Mouse (Mus musculus) lung, postnatal 0 days (tissue): ENCODE results near the gene Traf2. TPM values are rescaled to one million over a fixed set of nuclear protein-coding genes. Genes with fewer than 3 reads are reported as not detected.

ENCODE experiments used
- ATAC-seq: fragments of 200-750 bp; cut with Nextera tagmentation; 2 replicates; pipeline ENCODE4 v1.8.0; 2017; ENCODE audit warnings: moderate library complexity
- DNase-seq: peaks from one replicate; pipeline ENCODE4 v3.0.0-alpha.2; 2016; ENCODE audit warnings: low spot score
- H3K27ac ChIP-seq: fragments of 300-500 bp; sonication (generic); 2 replicates; pipeline ENCODE4 v1.5.1; 2014; ENCODE audit warnings: antibody characterized with exemption, mild to moderate bottlenecking, low read length, mixed read lengths
- H3K27me3 ChIP-seq: fragments of 300-500 bp; sonication (generic); replicated peaks from 2 replicates; pipeline ENCODE4 v1.6.1; 2014; ENCODE audit warnings: low read length, mixed read lengths; ENCODE audit not compliant: insufficient read depth
- H3K36me3 ChIP-seq: fragments of 300-500 bp; sonication (generic); 2 replicates; pipeline ENCODE4 v1.6.1; 2014; ENCODE audit warnings: low read length, mixed read lengths; ENCODE audit not compliant: insufficient read depth
- H3K4me1 ChIP-seq: fragments of 300-500 bp; sonication (generic); 2 replicates; pipeline ENCODE4 v1.6.1; 2014; ENCODE audit warnings: antibody characterized with exemption, low read depth, low read length, mixed read lengths; ENCODE audit not compliant: insufficient read depth
- H3K4me2 ChIP-seq: fragments of 300-500 bp; sonication (generic); replicated peaks from 2 replicates; pipeline ENCODE4 v1.6.1; 2014; ENCODE audit warnings: low read depth, mild to moderate bottlenecking, low read length, moderate library complexity, mixed read lengths
- H3K4me3 ChIP-seq: fragments of 300-500 bp; sonication (generic); 2 replicates; pipeline ENCODE4 v1.5.1; 2014; ENCODE audit warnings: low read depth, low read length
- H3K9ac ChIP-seq: fragments of 300-500 bp; sonication (generic); replicated peaks from 2 replicates; pipeline ENCODE4 v1.6.1; 2014; ENCODE audit warnings: low read depth, mild to moderate bottlenecking
- H3K9me3 ChIP-seq: fragments of 300-500 bp; sonication (generic); 2 replicates; pipeline ENCODE4 v1.6.1; 2016; ENCODE audit warnings: low read length, mixed read lengths
- CTCF ChIP-seq: IDR thresholded peaks from 2 replicates; pipeline ENCODE4 v1.5.1; 2016; ENCODE audit warnings: antibody characterized with exemption, mild to moderate bottlenecking
- EP300 ChIP-seq: IDR thresholded peaks from 2 replicates; pipeline ENCODE4 v1.6.1; 2016; ENCODE audit warnings: antibody characterized with exemption, mild to moderate bottlenecking, control low read depth
- WGBS: fragments of 180-500 bp; shearing (Covaris S2); extraction: QIAGEN DNeasy Blood & Tissue Kit; methylation state at CpG from one replicate; pipeline ENCODE4 v1.1.7; 2014; 5-methylcytosine and 5-hydroxymethylcytosine counted together
- polyA plus RNA-seq: library from polyadenylated mRNA; unstranded; fragments of >200 nt; fragmentation: Nextera tagmentation; extraction: Ambion mirVana; gene quantifications from 2 replicates; pipeline ENCODE4 v1.2.1, GENCODE M21; 2015

Traf2 gene
- polyA plus RNA-seq, 1 experiment from 2014 or later: 21.0 TPM

- 87% methylated on average over 3 of the region's 3 CpGs for WGBS
- TF ChIP-seq EP300 (no peak), CTCF (no peak)
- H3K9me3 ChIP-seq: no peaks in the 10 kb centered on the region
- H3K4me1 ChIP-seq: no peaks in the 10 kb centered on the region
- ATAC-seq (no peak), DNase-seq (no peak)
- no peak overlapping the region for H3K4me2 ChIP-seq
- H3K4me3 ChIP-seq: no peak overlapping the region
- no peak overlapping the region for H3K27ac ChIP-seq
- no peaks in the 10 kb centered on the region for H3K36me3 ChIP-seq
- H3K9ac ChIP-seq: no peak overlapping the region
- no peaks in the 10 kb centered on the region for H3K27me3 ChIP-seq
These were observed 22.6 kb upstream of the Traf2 start for GRCm38 (mm10) chr2:25569323-25569722.

- 76% methylated on average over 6 of the region's 6 CpGs for WGBS
- TF ChIP-seq EP300 (no peak), CTCF (no peak)
- no peak for ATAC-seq
- Histone ChIP-seq H3K4me3 (no peak overlapping the region), H3K27ac (no peak overlapping the region), H3K4me1 (no peaks in the 10 kb centered on the region), H3K36me3 (peaks cover 6% of the 10 kb centered on the region; the same call in 1 of the 2 replicates), H3K9me3 (no peaks in the 10 kb centered on the region), H3K27me3 (no peaks in the 10 kb centered on the region), H3K9ac (no peak overlapping the region), H3K4me2 (no peak overlapping the region)
- no peak for DNase-seq
These were observed 21.8 kb upstream of the Traf2 start for GRCm38 (mm10) chr2:25568473-25569019.

DNA sequence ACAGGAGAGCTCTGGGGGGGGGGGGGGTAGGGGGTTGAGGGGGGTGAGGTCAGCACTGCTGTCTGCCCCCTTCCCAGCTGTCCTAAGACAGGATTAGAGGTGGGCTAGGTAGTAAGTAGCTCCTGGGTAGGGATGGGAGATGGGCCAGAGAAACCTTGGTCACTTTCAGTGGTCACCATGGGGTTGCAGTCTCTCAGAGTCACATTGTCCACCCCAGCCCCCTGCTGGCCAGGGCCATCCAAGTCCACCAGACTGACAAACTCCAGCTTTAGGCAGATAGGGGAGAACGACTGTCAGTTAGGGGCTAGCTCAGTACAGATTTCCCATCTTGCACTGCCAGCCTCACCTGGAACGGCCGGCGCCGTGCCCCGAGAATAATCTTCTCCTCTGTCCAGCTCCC is 19.8 kb upstream of the Traf2 start:
- no peak overlapping the region for H3K9ac ChIP-seq
- no peak for ATAC-seq
- DNase-seq: no peak
- no peak overlapping the region for H3K4me2 ChIP-seq
- peak; percentile 39 for TF ChIP-seq CTCF
- TF ChIP-seq EP300: no peak
- H3K27ac ChIP-seq: no peak overlapping the region
- H3K36me3 ChIP-seq: peaks cover 19% of the 10 kb centered on the region; the same call in 1 of the 2 replicates
- no peaks in the 10 kb centered on the region for H3K9me3 ChIP-seq
- H3K4me3 ChIP-seq: no peak overlapping the region
- H3K27me3 ChIP-seq: no peaks in the 10 kb centered on the region
- H3K4me1 ChIP-seq: no peaks in the 10 kb centered on the region
- 78% methylated on average over 6 of the region's 6 CpGs for WGBS

DNA sequence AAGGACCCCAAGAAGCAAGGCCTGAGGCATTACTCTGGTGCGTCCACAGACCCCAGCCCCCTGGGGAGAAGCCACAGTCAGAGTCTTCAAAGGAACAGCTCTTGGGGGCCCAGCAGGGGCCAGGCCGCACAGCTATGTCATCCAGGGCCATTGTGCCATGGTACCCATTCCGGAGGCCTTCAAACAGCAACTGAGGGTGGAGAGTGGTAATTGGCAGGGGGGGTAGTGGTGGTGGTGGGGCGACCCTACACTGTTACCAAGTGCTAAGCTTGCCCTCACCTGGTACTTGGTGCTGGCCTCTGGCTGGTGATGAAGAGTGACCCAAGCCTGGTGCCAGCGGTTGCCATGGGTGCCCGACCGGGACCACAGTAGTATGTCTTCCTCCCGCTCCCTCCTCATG is 19.0 kb upstream of the Traf2 start:
- no peaks in the 10 kb centered on the region for H3K9me3 ChIP-seq
- no peak for DNase-seq

DNA sequence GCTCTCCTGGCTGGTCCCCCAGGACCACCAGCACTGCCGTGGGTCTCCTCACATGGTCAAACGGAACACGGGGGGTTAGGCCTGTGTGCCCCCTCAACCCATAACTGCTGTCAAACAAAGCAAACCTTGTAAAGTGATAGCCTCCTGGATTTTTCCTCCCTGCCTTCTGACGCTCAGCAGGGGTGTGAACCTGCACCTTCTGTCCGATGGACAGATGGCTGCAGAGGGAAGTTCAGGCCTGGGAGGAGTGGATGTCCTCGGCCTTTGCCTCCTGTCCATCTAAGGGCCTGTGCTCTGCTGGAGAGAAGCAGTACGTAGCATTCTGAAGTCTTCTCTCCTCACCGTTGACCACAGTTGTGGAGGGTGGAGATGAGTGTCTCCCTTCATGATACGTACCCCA is 15.2 kb upstream of the Traf2 start:
- no peak for DNase-seq

More for the DNA sequence above, 19.0 kb upstream of the Traf2 start:
- no peak for ATAC-seq
- Histone ChIP-seq H3K4me2 (no peak overlapping the region), H3K4me3 (no peak overlapping the region), H3K27ac (no peak overlapping the region), H3K9ac (no peak overlapping the region), H3K4me1 (no peaks in the 10 kb centered on the region), H3K27me3 (no peaks in the 10 kb centered on the region), H3K36me3 (peaks cover 24% of the 10 kb centered on the region; the same call in 1 of the 2 replicates)
- WGBS: 90% methylated on average over 8 of the region's 8 CpGs
- TF ChIP-seq EP300 (no peak), CTCF (no peak)

DNA sequence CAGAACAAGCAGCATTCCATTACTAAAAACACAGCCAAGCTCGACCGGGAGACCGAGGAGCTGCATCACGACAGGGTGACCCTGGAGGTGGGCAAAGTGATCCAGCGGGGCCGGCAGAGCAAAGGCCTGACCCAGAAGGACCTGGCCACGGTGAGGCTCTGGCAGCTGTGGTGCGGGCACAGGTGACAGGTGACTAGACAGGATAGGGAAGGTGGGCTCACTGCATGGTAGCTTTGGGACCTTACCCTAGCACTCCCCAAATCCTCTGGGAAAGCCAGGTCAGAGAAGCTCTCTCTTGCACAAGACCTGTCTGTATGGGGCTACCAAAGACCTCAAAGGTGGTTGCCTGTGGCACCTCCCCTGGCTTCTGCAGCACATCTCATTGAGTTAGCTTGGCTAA is 13.8 kb upstream of the Traf2 start:
- no peak overlapping the region for H3K9ac ChIP-seq
- WGBS: 91% methylated on average over 8 of the region's 8 CpGs
- H3K4me1 ChIP-seq: peaks cover 6% of the 10 kb centered on the region
- TF ChIP-seq CTCF: no peak
- TF ChIP-seq EP300: no peak
- ATAC-seq (no peak), DNase-seq (no peak)
- no peak overlapping the region for H3K4me3 ChIP-seq
- H3K4me2 ChIP-seq: no peak overlapping the region
- H3K27me3 ChIP-seq: no peaks in the 10 kb centered on the region
- H3K36me3 ChIP-seq: peaks cover 24% of the 10 kb centered on the region; the same call in 1 of the 2 replicates
- no peaks in the 10 kb centered on the region for H3K9me3 ChIP-seq
- no peak overlapping the region for H3K27ac ChIP-seq

More for the DNA sequence above, 15.2 kb upstream of the Traf2 start:
- H3K9ac ChIP-seq: no peak overlapping the region
- WGBS: 81% methylated on average over 9 of the region's 9 CpGs
- no peak overlapping the region for H3K27ac ChIP-seq
- no peaks in the 10 kb centered on the region for H3K9me3 ChIP-seq
- TF ChIP-seq CTCF (no peak), EP300 (no peak)
- peaks cover 6% of the 10 kb centered on the region for H3K4me1 ChIP-seq
- no peak overlapping the region for H3K4me3 ChIP-seq
- no peaks in the 10 kb centered on the region for H3K27me3 ChIP-seq
- H3K36me3 ChIP-seq: peaks cover 24% of the 10 kb centered on the region; the same call in 1 of the 2 replicates
- no peak overlapping the region for H3K4me2 ChIP-seq
- ATAC-seq: no peak
